Mouse (Mus musculus): ENCODE data around the gene 4833439L19Rik.
"Not testable (repeated sequence)": the region's sequence is repeated elsewhere in the genome, so short reads cannot be mapped to it uniquely, and the experiment has no call there.

4833439L19Rik gene

DNA sequence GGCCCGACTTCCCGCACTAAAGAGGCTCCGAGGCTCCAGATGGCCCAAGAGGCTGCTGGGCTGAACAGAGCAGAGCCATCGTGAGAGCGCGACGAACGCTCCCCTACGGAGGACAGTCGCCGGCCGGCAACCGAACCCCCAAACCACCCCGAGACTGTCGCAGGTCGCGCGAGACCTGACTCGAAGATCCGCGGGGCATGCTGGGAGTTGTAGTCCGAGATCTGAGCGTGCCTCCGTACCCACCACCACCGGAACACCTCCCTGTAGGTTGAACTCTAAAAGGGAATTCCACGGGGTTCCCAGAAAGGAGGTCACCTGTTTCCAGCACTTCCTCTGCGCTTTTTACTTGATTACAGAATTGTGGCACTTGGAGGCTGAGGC lies at the start of gene 4833439L19Rik:
TSS of gene 4833439L19Rik (minus strand) at position 235 of the 381 bp plus-strand sequence.
- peak; percentile 98 for DNase-seq (ENCODE audit: low read depth)

- not testable (repeated sequence) for DNase-seq (ENCODE audit: low read depth)
Observed at GRCm38 (mm10) chr13:54613141-54613540, 47.9 kb upstream of the 4833439L19Rik start.

DNA sequence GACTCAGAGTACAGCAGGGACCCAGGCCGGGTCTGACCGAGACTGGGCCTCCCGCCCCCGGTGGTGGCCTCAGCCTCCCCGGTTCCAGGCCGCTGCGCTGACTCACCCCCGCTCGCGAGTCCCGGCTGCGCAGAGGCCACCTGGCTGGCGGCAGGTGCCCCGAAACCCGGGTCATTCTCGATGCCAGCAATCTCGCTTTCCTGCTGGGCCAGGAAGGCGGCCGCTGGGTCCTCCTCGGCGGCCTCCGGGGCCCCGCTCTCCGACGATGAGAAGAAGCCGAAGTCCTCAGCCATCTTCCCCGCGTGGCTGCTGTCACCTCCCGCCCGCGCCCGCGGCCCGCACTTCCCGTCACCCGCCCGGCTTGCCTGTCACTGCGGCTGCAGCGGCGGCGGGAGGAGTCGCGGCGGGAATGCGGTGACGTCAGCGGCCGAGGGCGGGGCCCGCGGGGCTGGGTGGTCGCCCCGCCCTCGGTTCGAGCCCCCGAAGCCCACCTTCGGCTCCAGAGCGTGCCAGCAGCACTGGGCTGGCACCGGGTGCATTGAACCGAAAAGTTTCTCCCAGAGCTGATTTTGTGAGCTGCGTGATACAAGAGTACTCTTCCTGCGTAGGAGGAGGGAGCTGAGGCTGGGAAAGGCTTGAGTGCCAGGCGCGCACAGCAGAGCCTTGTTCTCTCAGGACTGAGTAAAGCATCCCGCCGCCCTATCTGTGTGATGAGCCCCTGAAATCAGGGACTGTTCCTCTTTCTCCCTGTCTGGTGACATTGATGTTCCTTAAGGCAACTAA lies 45.9 kb upstream of the 4833439L19Rik start, which contains the start of gene Cltb:
TSS of gene Cltb (minus strand) at position 373 of the 783 bp plus-strand sequence.
- peak; percentile 81 for DNase-seq (ENCODE audit: low read depth)

DNA sequence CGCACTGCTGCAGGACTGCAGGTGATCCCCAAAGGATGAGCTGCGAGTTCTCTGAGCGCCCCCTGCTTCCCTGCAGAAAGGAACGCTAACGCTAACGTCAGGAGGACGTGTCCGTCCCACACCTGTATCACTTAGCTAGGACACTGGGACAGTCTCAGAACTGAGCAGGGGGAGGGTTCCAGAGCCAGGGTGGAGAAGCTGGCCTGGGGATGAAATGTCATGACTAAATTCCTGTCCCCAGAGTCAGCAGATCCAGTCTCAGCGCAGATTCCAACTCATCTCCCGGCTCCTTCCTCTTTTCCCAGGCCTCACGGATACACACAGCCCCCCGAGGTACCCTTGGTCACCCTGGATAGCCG lies 45.4 kb upstream of the 4833439L19Rik start:
- DNase-seq (ENCODE audit: low read depth), result no peak

GRCm38 (mm10) chr13:54609301-54609700 lies 44.1 kb upstream of the 4833439L19Rik start:
- no peak for DNase-seq (ENCODE audit: low read depth)

DNA sequence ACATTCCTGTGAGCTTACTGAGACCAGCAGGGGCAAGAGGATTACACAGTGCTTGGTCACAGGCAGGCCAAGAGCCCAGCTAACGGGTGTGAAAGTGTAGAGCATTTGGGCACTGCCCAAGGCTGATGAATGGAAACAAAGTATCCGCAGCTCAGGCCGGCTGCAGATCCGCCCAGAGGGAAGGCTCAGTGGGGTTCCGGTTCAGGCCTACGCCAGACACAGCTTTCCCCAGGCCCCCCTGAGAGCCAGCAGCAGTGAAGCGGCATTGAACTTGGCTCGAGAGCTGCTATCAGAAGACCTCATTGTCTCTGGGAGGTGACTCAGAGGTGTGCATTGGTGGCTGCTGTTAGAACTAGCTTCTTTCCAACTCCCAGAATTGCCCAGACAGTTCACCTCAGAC lies 43.4 kb upstream of the 4833439L19Rik start:
- no peak for DNase-seq (ENCODE audit: low read depth)

DNA sequence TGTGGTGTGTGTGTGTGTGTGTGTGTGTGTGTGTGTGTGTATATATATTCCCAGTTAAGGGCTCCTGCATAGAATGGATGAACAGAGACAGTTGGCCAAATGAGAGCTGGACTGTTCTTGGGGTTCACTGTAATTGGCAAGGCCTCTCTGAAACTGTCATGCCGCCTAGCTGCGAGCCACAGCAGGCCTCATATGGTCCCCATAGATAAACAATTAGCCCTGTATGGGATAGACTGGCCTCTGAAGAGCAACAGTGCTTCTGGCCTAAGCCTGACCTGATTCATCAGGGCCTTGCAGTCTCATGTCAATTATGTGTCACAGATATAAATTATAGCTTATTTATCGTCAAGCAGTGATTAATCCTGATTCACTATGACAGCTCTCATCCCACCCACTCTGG lies 42.8 kb upstream of the 4833439L19Rik start:
- no peak for DNase-seq (ENCODE audit: low read depth)

DNA sequence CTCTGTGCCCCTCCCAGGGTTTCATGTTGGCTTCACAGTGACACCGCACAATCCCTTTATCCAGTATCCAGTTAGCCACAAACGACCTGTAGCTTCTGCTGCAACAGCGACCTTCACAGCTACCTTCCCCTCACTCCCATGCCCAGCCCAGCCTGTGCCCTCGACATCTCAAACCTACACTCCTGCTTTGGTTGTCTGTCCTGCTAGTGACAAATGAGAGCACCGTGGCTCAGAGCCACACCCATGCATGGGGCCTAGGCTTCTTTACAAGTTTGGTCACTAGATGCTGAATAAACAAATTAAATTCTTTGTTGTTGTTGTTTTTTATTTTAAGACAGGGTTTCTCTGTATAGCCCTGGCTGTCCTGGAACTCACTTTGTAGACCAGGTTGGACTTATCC lies 42.0 kb upstream of the 4833439L19Rik start:
- DNase-seq (ENCODE audit: low read depth), result no peak

- no peak for DNase-seq (ENCODE audit: low read depth)
Observed at GRCm38 (mm10) chr13:54605426-54605825, 40.2 kb upstream of the 4833439L19Rik start.

- DNase-seq (ENCODE audit: low read depth), result no peak
Observed at GRCm38 (mm10) chr13:54604221-54604620, 39.0 kb upstream of the 4833439L19Rik start.

- no peak for DNase-seq (ENCODE audit: low read depth)
Observed at GRCm38 (mm10) chr13:54603501-54603900, 38.3 kb upstream of the 4833439L19Rik start.

- DNase-seq (ENCODE audit: low read depth), result no peak
Observed at GRCm38 (mm10) chr13:54602639-54603111, 37.4 kb upstream of the 4833439L19Rik start.

- no peak for DNase-seq (ENCODE audit: low read depth)
Observed at GRCm38 (mm10) chr13:54598622-54599143, 33.4 kb upstream of the 4833439L19Rik start.

GRCm38 (mm10) chr13:54596870-54597269 lies 31.6 kb upstream of the 4833439L19Rik start:
- no peak for DNase-seq (ENCODE audit: low read depth)

GRCm38 (mm10) chr13:54596107-54596690 lies 31.0 kb upstream of the 4833439L19Rik start:
- DNase-seq (ENCODE audit: low read depth), result no peak

- no peak for DNase-seq (ENCODE audit: low read depth)
Observed at GRCm38 (mm10) chr13:54593617-54594016, 28.4 kb upstream of the 4833439L19Rik start.

DNA sequence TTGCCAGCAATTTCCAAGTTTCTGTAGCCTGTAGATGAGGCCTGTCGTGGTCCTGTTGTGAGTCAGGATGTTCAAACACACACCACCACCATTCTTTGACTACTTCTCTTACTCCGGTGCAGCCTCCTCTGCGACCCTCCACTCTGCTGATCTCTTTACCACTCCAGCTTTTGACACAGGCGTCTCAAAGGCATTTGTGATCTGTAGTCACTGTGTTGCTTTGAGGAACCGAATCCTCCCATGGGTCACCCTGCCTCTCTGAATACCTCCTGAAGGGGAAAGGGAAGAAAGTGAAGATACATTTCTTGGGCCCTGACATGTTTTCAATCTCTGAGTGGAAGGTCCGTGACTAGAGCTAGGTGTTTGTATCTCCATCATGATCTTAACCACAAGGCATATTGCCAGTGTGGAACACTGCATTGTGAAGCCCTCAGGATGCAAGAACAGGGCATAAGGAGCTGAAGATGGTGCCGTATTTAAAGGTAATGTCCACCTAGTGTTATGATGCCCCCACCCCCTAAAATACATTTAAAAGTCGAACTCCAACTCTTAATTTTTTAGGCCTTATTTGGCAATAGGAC lies 26.6 kb upstream of the 4833439L19Rik start:
- no peak for DNase-seq (ENCODE audit: low read depth)

GRCm38 (mm10) chr13:54589996-54590951 lies 25.0 kb upstream of the 4833439L19Rik start, which contains the start of the genes Nop16 and Higd2a:
TSS of gene Nop16 (minus strand) at chr13:54590090.
TSS of gene Higd2a (plus strand) at chr13:54590207.
- DNase-seq (ENCODE audit: low read depth), result peak; percentile 100

- DNase-seq (ENCODE audit: low read depth), result no peak
Observed at GRCm38 (mm10) chr13:54589414-54589995, 24.3 kb upstream of the 4833439L19Rik start.

GRCm38 (mm10) chr13:54585831-54586230 lies 20.6 kb upstream of the 4833439L19Rik start:
- DNase-seq (ENCODE audit: low read depth), result no peak

DNA sequence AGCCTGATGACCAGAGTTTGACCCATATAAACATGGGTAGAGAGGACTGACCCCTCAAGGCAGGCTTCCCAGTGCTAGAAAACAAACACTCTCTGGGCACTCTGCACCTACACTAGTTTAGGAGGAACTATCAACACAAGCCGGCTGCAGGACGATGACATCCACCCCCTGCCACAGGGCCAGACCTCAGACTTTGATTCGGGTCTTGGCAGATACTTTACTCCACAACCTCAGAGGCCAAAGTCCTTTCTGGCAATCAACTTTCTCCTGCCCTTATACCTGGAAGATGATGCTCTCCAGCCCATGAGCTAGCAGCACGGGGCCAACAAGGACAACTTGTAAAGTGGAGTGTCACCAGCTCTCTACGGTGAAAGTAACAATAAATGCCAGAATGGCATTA lies 17.6 kb upstream of the 4833439L19Rik start:
- no peak for DNase-seq (ENCODE audit: low read depth)

Measured in induced T-regulatory cell, adult 2 months (primary cell).